Mouse (Mus musculus): ENCODE results near the gene Ddn. TPM values are rescaled to one million over a fixed set of nuclear protein-coding genes. Genes with fewer than 3 reads are reported as not detected.

Ddn gene
- polyA plus RNA-seq, 1 experiment from 2014 or later, result 0.16 TPM

- Histone ChIP-seq H3K9me3 (no peaks in the 10 kb centered on the region), H3K9ac (no peak overlapping the region), H3K36me3 (0 out of 2 replicates have a peak, but pooled peaks cover 2% of the 10 kb centered on the region), H3K4me3 (no peak overlapping the region), H3K4me2 (no peak overlapping the region), H3K27me3 (replicated peaks) (peaks cover 53% of the 10 kb centered on the region), H3K4me1 (peaks cover 17% of the 10 kb centered on the region), H3K27ac (replicated peaks) (no peak overlapping the region)
- no peak for ATAC-seq (ENCODE audit: extremely low read depth, insufficient number of reproducible peaks, low FRiP score, low TSS enrichment)
- WGBS, result 59% methylated on average over 4 of the region's 4 CpGs
These were observed 43.4 kb downstream of the Ddn start for GRCm38 (mm10) chr15:98765929-98766328.

- Histone ChIP-seq H3K4me3 (peak within 1 kb of the TSS; percentile 99), H3K9ac (peak within 1 kb of the TSS; percentile 98), H3K9me3 (no peaks in the 10 kb centered on the region), H3K4me2 (peak within 1 kb of the TSS; percentile 88), H3K27ac (replicated peaks) (peak within 1 kb of the TSS; percentile 84), H3K4me1 (peaks cover 18% of the 10 kb centered on the region), H3K36me3 (peaks cover 26% of the 10 kb centered on the region), H3K27me3 (replicated peaks) (peaks cover 24% of the 10 kb centered on the region)
- under 1% methylated on average over 65 of the region's 76 CpGs for WGBS
- peak; percentile 87 for ATAC-seq (ENCODE audit: extremely low read depth, insufficient number of reproducible peaks, low FRiP score, low TSS enrichment)
These were observed 46.4 kb downstream of the Ddn start, which contains the start of gene Arf3 for GRCm38 (mm10) chr15:98762670-98763529. Gene Arf3, minus strand, starts transcription at chr15:98763214.

- H3K9ac ChIP-seq, result peak overlapping the region; percentile 98
- under 1% methylated on average over 22 of the region's 24 CpGs for WGBS
- peaks cover 21% of the 10 kb centered on the region for H3K27me3 ChIP-seq (replicated peaks)
- H3K4me3 ChIP-seq, result peak overlapping the region; percentile 99
- ATAC-seq (ENCODE audit: extremely low read depth, insufficient number of reproducible peaks, low FRiP score, low TSS enrichment), result peak; percentile 51; the same call in 1 of the 2 replicates
- H3K4me2 ChIP-seq, result peak overlapping the region; percentile 88
- peaks cover 31% of the 10 kb centered on the region for H3K36me3 ChIP-seq
- peaks cover 18% of the 10 kb centered on the region for H3K4me1 ChIP-seq
- no peaks in the 10 kb centered on the region for H3K9me3 ChIP-seq
- H3K27ac ChIP-seq (replicated peaks), result peak overlapping the region; percentile 84
These were observed 47.1 kb downstream of the Ddn start for GRCm38 (mm10) chr15:98762201-98762621.

- Histone ChIP-seq H3K36me3 (peaks cover 35% of the 10 kb centered on the region), H3K4me1 (peaks cover 21% of the 10 kb centered on the region; the same call in 1 of the 2 replicates), H3K27ac (replicated peaks) (no peak overlapping the region), H3K9ac (0 out of 2 replicates have a peak overlapping the region, but pooled peaks have one; percentile 21), H3K4me2 (no peak overlapping the region), H3K9me3 (no peaks in the 10 kb centered on the region), H3K4me3 (no peak overlapping the region), H3K27me3 (replicated peaks) (no peaks in the 10 kb centered on the region)
- no peak for ATAC-seq (ENCODE audit: extremely low read depth, insufficient number of reproducible peaks, low FRiP score, low TSS enrichment)
- WGBS, result 78% methylated on average over 2 of the region's 2 CpGs
These were observed 55.2 kb downstream of the Ddn start for GRCm38 (mm10) chr15:98754125-98754524.

Other genes with a start within 250 kb of the Ddn start
- 35.2 and 35.8 TPM in 2 replicates for gene Ccnt1, start 238.6 kb downstream of the Ddn start, polyA plus RNA-seq (2015; fragmentation: Nextera tagmentation; extraction: Ambion mirVana)
- gene 4930415O20Rik, start 238.5 kb downstream of the Ddn start, polyA plus RNA-seq (2015; fragmentation: Nextera tagmentation; extraction: Ambion mirVana), result 0.29 and 0.48 TPM in 2 replicates
- gene Adcy6, start 199.4 kb downstream of the Ddn start, polyA plus RNA-seq (2015; fragmentation: Nextera tagmentation; extraction: Ambion mirVana), result 29.0 and 32.4 TPM in 2 replicates
- 9.5 and 10.8 TPM in 2 replicates for gene Cacnb3, start 178.7 kb downstream of the Ddn start, polyA plus RNA-seq (2015; fragmentation: Nextera tagmentation; extraction: Ambion mirVana)
- gene Ddx23, start 146.6 kb downstream of the Ddn start, polyA plus RNA-seq (2015; fragmentation: Nextera tagmentation; extraction: Ambion mirVana), result 16.5 and 20.8 TPM in 2 replicates
- gene Rnd1, start 132.0 kb downstream of the Ddn start, polyA plus RNA-seq (2015; fragmentation: Nextera tagmentation; extraction: Ambion mirVana), result 1.3 TPM in 2 replicates
- gene Ccdc65, start 101.3 kb downstream of the Ddn start, polyA plus RNA-seq (2015; fragmentation: Nextera tagmentation; extraction: Ambion mirVana), result 0.32 and 0.39 TPM in 2 replicates
- gene Fkbp11, start 81.3 kb downstream of the Ddn start, polyA plus RNA-seq (2015; fragmentation: Nextera tagmentation; extraction: Ambion mirVana), result 19.8 and 24.5 TPM in 2 replicates
- gene Arf3, start 46.3 kb downstream of the Ddn start, polyA plus RNA-seq (2015; fragmentation: Nextera tagmentation; extraction: Ambion mirVana), result 31.2 and 32.5 TPM in 2 replicates
- gene Wnt10b, start 31.3 kb downstream of the Ddn start, polyA plus RNA-seq (2015; fragmentation: Nextera tagmentation; extraction: Ambion mirVana), result 0.07 TPM in 1 of 2 replicates, not detected in the other
- gene Wnt1, start 19.6 kb downstream of the Ddn start, polyA plus RNA-seq (2015; fragmentation: Nextera tagmentation; extraction: Ambion mirVana), result not detected in 2 replicates
- 88.3 and 95.1 TPM in 2 replicates for gene Prkag1, start 22.0 kb upstream of the Ddn start, polyA plus RNA-seq (2015; fragmentation: Nextera tagmentation; extraction: Ambion mirVana)
- gene Kmt2d, start 61.7 kb upstream of the Ddn start, polyA plus RNA-seq (2015; fragmentation: Nextera tagmentation; extraction: Ambion mirVana), result 8.1 and 8.9 TPM in 2 replicates
- 6.2 and 6.6 TPM in 2 replicates for gene Rhebl1, start 85.0 kb upstream of the Ddn start, polyA plus RNA-seq (2015; fragmentation: Nextera tagmentation; extraction: Ambion mirVana)
- gene Dhh, start 89.0 kb upstream of the Ddn start, polyA plus RNA-seq (2015; fragmentation: Nextera tagmentation; extraction: Ambion mirVana), result 2.1 and 2.3 TPM in 2 replicates
- gene Lmbr1l, start 108.7 kb upstream of the Ddn start, polyA plus RNA-seq (2015; fragmentation: Nextera tagmentation; extraction: Ambion mirVana), result 13.5 and 15.0 TPM in 2 replicates
- gene Tuba1b, start 125.1 kb upstream of the Ddn start, polyA plus RNA-seq (2015; fragmentation: Nextera tagmentation; extraction: Ambion mirVana), result 1,584 and 1,655 TPM in 2 replicates
- not detected in 2 replicates for gene Gm49450, start 144.1 kb upstream of the Ddn start, polyA plus RNA-seq (2015; fragmentation: Nextera tagmentation; extraction: Ambion mirVana)
- 1,012 and 1,030 TPM in 2 replicates for gene Tuba1a, start 144.2 kb upstream of the Ddn start, polyA plus RNA-seq (2015; fragmentation: Nextera tagmentation; extraction: Ambion mirVana)
- 150 and 158 TPM in 2 replicates for gene Tuba1c, start 220.4 kb upstream of the Ddn start, polyA plus RNA-seq (2015; fragmentation: Nextera tagmentation; extraction: Ambion mirVana)
- 0.56 and 1.7 TPM in 2 replicates for gene Prph, start 245.7 kb upstream of the Ddn start, polyA plus RNA-seq (2015; fragmentation: Nextera tagmentation; extraction: Ambion mirVana)